Mouse (Mus musculus): ENCODE data around the gene Zfp553. TPM values are rescaled to one million over a fixed set of nuclear protein-coding genes. Genes with fewer than 3 reads are reported as not detected.

The Zfp553 gene
- polyA plus RNA-seq, 1 experiment from 2014 or later = 51.9 TPM

- no peaks in the 10 kb centered on the region for H3K36me3 ChIP-seq
- peaks cover under 1% of the 10 kb centered on the region; the same call in 1 of the 2 replicates for H3K4me1 ChIP-seq (replicated peaks)
- H3K9ac ChIP-seq = no peak overlapping the region
- no peaks in the 10 kb centered on the region for H3K27me3 ChIP-seq
- H3K9me3 ChIP-seq = no peaks in the 10 kb centered on the region
- H3K27ac ChIP-seq (replicated peaks) = no peak overlapping the region
- no peak overlapping the region for H3K4me3 ChIP-seq
- WGBS = 93% methylated on average over 6 of the region's 6 CpGs
- ATAC-seq (ENCODE audit: low FRiP score, low read depth) = no peak
- H3K4me2 ChIP-seq = no peak overlapping the region
Observed at GRCm38 (mm10) chr7:127224616-127225015, 8.2 kb upstream of the Zfp553 start.

- H3K27ac ChIP-seq (replicated peaks) = no peak overlapping the region
- H3K36me3 ChIP-seq = no peaks in the 10 kb centered on the region
- no peak overlapping the region for H3K4me2 ChIP-seq
- no peak overlapping the region for H3K9ac ChIP-seq
- no peak overlapping the region for H3K4me3 ChIP-seq
- no peaks in the 10 kb centered on the region for H3K9me3 ChIP-seq
- peaks cover 8% of the 10 kb centered on the region for H3K4me1 ChIP-seq (replicated peaks)
- no peak for ATAC-seq (ENCODE audit: low FRiP score, low read depth)
- H3K27me3 ChIP-seq = no peaks in the 10 kb centered on the region
- 93% methylated on average over 11 of the region's 11 CpGs for WGBS
Observed at GRCm38 (mm10) chr7:127225147-127225995, 7.5 kb upstream of the Zfp553 start.

- Histone ChIP-seq H3K36me3 (no peaks in the 10 kb centered on the region), H3K4me1 (replicated peaks) (peaks cover 26% of the 10 kb centered on the region), H3K4me3 (no peak overlapping the region), H3K4me2 (no peak overlapping the region), H3K9ac (no peak overlapping the region), H3K9me3 (no peaks in the 10 kb centered on the region), H3K27me3 (no peaks in the 10 kb centered on the region), H3K27ac (replicated peaks) (no peak overlapping the region)
- 60% methylated on average over 4 of the region's 4 CpGs for WGBS
- no peak for ATAC-seq (ENCODE audit: low FRiP score, low read depth)
Observed at GRCm38 (mm10) chr7:127228615-127229303, 4.1 kb upstream of the Zfp553 start.

- peak overlapping the region; percentile 96 for H3K27ac ChIP-seq (replicated peaks)
- peak overlapping the region; percentile 81 for H3K4me2 ChIP-seq
- H3K9ac ChIP-seq = peak overlapping the region; percentile 94; the same call in 1 of the 2 replicates
- H3K4me3 ChIP-seq = peak overlapping the region; percentile 86
- 68% methylated on average over 3 of the region's 3 CpGs for WGBS
- peaks cover 41% of the 10 kb centered on the region for H3K4me1 ChIP-seq (replicated peaks)
- H3K36me3 ChIP-seq = peaks cover 12% of the 10 kb centered on the region
- no peak for ATAC-seq (ENCODE audit: low FRiP score, low read depth)
- no peaks in the 10 kb centered on the region for H3K9me3 ChIP-seq
- H3K27me3 ChIP-seq = no peaks in the 10 kb centered on the region
Observed at GRCm38 (mm10) chr7:127231376-127231775, 1.5 kb upstream of the Zfp553 start.

GRCm38 (mm10) chr7:127231826-127232621 is 837 bp upstream of the Zfp553 start:
- no peak for ATAC-seq (ENCODE audit: low FRiP score, low read depth)
- peaks cover 19% of the 10 kb centered on the region for H3K36me3 ChIP-seq
- H3K4me2 ChIP-seq = peak overlapping the region; percentile 81
- H3K4me3 ChIP-seq = peak overlapping the region; percentile 86
- H3K27ac ChIP-seq (replicated peaks) = peak overlapping the region; percentile 96
- H3K9me3 ChIP-seq = no peaks in the 10 kb centered on the region
- H3K4me1 ChIP-seq (replicated peaks) = peaks cover 41% of the 10 kb centered on the region
- H3K9ac ChIP-seq = peak overlapping the region; percentile 94
- H3K27me3 ChIP-seq = no peaks in the 10 kb centered on the region
- WGBS = 2% methylated on average over 20 of the region's 20 CpGs

GRCm38 (mm10) chr7:127233368-127233749 is 498 bp downstream of the Zfp553 start:
- Histone ChIP-seq H3K4me1 (replicated peaks) (peaks cover 41% of the 10 kb centered on the region), H3K27me3 (no peaks in the 10 kb centered on the region), H3K36me3 (peaks cover 31% of the 10 kb centered on the region), H3K9ac (peak overlapping the region; percentile 94), H3K9me3 (no peaks in the 10 kb centered on the region), H3K4me2 (peak overlapping the region; percentile 81), H3K27ac (replicated peaks) (peak overlapping the region; percentile 96), H3K4me3 (peak overlapping the region; percentile 86)
- 0% methylated on average over 26 of the region's 27 CpGs for WGBS
- peak; percentile 58 for ATAC-seq (ENCODE audit: low FRiP score, low read depth)

GRCm38 (mm10) chr7:127233765-127234164 is 904 bp downstream of the Zfp553 start:
- Histone ChIP-seq H3K4me3 (peak overlapping the region; percentile 86), H3K9me3 (no peaks in the 10 kb centered on the region), H3K27me3 (no peaks in the 10 kb centered on the region), H3K36me3 (peaks cover 35% of the 10 kb centered on the region), H3K9ac (peak overlapping the region; percentile 94), H3K4me1 (replicated peaks) (peaks cover 41% of the 10 kb centered on the region), H3K4me2 (peak overlapping the region; percentile 81), H3K27ac (replicated peaks) (peak overlapping the region; percentile 96)
- ATAC-seq (ENCODE audit: low FRiP score, low read depth) = no peak
- WGBS = 4% methylated on average over 9 of the region's 9 CpGs

GRCm38 (mm10) chr7:127234777-127235176 is 1.9 kb downstream of the Zfp553 start:
- Histone ChIP-seq H3K36me3 (peaks cover 40% of the 10 kb centered on the region), H3K4me2 (peak overlapping the region; percentile 81), H3K27ac (replicated peaks) (no peak overlapping the region), H3K4me3 (no peak overlapping the region), H3K27me3 (no peaks in the 10 kb centered on the region), H3K4me1 (replicated peaks) (peaks cover 39% of the 10 kb centered on the region), H3K9ac (no peak overlapping the region), H3K9me3 (no peaks in the 10 kb centered on the region)
- ATAC-seq (ENCODE audit: low FRiP score, low read depth) = no peak
- WGBS = 92% methylated on average over 2 of the region's 2 CpGs

- peak overlapping the region; percentile 81 for H3K4me3 ChIP-seq
- H3K9ac ChIP-seq = peak overlapping the region; percentile 90; the same call in 1 of the 2 replicates
- H3K27ac ChIP-seq (replicated peaks) = peak overlapping the region; percentile 86
- H3K36me3 ChIP-seq = peaks cover 8% of the 10 kb centered on the region
- peak overlapping the region; percentile 60 for H3K4me2 ChIP-seq
- H3K9me3 ChIP-seq = no peaks in the 10 kb centered on the region
- 43% methylated on average over 2 of the region's 2 CpGs for WGBS
- no peaks in the 10 kb centered on the region for H3K27me3 ChIP-seq
- ATAC-seq (ENCODE audit: low FRiP score, low read depth) = no peak
- H3K4me1 ChIP-seq (replicated peaks) = peaks cover 28% of the 10 kb centered on the region
Observed at GRCm38 (mm10) chr7:127243361-127243867, 10.6 kb downstream of the Zfp553 start.

GRCm38 (mm10) chr7:127243870-127244657 is 11.2 kb downstream of the Zfp553 start, which contains the start of gene Zfp771:
TSS of gene Zfp771 (plus strand) at chr7:127244274.
- Histone ChIP-seq H3K9ac (peak within 1 kb of the TSS; percentile 90), H3K4me3 (peak within 1 kb of the TSS; percentile 81)

More at GRCm38 (mm10) chr7:127243870-127244657, 11.2 kb downstream of the Zfp553 start, which contains the start of gene Zfp771:
- WGBS = 1% methylated on average over 54 of the region's 56 CpGs
- ATAC-seq (ENCODE audit: low FRiP score, low read depth) = peak; percentile 94
- H3K27me3 ChIP-seq = no peaks in the 10 kb centered on the region
- no peaks in the 10 kb centered on the region for H3K9me3 ChIP-seq
- H3K4me1 ChIP-seq (replicated peaks) = peaks cover 28% of the 10 kb centered on the region
- H3K4me2 ChIP-seq = peak within 1 kb of the TSS; percentile 60
- H3K36me3 ChIP-seq = peaks cover 2% of the 10 kb centered on the region; the same call in 1 of the 2 replicates
- peak within 1 kb of the TSS; percentile 86 for H3K27ac ChIP-seq (replicated peaks)
